Mouse (Mus musculus) urinary bladder, postnatal 14 days (tissue): ENCODE measurements around the gene Lrrc63.

ENCODE experiments used
- DNase-seq: peaks from one replicate; pipeline ENCODE4 v3.0.0; 2021; ENCODE audit warnings: low spot score

Lrrc63 gene

DNA sequence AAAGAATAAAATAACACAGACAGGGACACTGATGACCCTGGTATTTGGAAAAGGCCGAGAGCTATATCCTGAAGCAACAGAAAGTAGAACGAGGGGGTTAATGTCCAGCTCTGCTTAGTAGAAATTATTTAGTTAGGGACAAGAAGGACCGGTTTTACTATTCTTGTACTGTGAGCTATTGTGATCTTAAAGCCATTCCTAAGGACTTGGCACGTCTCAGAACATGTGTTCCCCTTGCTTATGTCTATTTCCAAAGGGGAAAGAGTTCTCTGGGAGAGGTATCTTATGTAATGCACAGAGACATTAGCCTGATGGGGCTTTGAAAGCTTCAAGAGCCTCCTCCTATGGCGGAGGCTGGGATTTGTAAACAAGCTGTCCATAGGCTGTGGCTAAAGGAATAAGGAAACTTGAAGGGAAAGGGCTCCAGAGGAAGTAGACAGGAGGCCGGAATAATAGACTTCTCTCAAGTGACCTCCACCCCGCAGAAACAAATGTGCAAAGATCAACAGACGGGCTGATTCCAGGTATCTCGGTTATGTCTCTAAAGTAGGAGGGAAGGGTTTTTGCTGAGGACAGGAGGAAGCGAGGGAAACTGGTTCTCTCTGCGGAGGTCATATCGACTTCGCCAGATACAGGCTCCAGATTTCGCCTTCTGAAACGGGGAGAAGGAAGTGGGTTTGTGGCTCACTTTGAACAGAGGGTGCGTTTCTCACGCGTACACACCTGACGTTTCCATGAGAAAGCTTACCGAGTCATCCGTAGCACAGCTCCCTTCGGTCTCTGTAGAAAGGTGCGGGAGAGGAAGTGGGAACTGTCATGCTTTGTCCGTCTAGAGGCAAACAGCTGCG, 5.7 kb upstream of the Lrrc63 start:
- peak; percentile 9 for DNase-seq

DNA sequence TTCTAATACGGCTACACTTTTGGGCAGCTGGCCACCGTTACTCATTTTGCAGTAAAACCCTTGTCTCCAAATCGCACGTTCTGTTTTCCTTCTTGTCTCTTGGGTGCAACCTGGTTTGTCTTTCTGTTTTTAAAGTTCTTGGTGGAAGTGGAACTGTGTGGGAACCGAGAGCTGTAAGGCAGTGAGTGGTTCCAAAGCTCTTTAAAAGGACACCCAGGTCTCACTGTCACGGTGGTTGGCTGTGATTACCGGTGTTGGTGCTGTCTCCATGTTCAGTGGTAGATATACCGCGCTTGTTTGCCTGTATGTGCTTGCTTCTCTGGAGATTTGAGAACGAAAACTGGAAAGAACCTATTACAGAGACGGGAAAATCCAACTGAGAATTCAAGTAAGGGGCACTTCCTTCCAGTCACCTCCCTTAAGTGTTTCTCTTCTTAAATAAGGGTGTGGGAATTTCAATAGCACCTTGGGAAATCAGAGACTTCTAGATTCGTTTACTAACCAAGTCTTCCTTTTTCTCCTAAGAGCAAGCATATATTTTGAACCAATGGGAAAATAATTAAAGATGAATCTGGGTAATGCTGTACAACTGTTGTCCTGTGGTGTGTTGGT, 749 bp upstream of the Lrrc63 start:
- DNase-seq: no peak

DNA sequence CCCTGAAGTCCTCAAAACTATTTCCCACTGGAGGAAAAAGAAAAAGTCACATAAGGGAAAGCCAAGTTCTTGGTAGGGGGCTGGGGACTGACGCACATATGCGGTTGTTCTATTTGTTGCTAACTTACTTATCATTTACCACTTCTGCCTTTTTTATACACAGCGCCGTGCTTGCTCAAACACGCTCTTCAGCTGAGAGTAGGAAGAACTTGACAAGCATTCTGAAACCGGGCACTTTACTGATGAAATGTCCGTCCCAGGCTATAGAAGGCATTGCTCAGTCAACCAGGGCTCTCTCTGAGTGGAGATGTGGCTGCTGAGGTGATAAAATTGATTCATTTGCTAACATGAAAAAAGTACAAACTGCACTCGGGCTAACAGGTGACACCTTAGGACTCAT, 9.0 kb downstream of the Lrrc63 start:
- DNase-seq: no peak

DNA sequence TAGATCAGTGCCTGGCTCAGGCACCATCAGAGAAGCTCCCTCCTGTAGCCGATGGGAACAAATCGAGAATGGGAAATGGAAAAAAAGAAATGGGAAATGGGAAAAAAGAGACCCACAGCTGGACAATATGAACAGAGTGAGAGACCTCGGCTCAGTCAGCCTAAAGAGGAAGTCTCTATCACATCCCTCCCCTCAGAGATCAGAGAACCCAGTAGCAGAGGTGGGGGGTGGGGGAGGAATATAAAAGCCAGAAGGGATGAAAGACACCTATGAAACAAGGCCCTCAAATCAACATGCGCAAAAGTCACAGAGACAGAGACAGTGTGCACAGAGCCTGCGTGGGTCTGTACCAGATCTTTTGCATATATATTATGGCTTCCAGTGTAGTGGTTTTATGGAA, 27.7 kb downstream of the Lrrc63 start:
- DNase-seq: no peak

DNA sequence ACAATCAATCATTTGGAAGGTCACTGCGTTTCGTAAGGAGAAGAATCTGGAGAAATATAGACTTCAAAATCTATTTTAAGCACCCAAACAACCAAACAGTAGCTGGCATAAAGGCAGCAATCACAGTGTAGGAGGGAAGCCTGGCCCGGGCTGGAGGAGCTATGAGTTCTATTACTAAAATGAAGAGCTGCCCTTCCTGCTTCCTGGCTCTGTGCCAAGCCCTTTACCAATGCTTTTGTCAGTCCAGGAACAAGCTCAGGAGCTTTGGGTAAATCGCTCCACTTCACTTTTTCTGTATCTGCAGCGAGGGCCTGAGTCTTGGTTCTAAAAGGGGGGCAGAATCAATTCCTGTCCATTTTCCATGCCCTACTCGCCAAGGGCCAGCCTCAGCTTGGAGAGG, 52.7 kb downstream of the Lrrc63 start:
- no peak for DNase-seq

DNA sequence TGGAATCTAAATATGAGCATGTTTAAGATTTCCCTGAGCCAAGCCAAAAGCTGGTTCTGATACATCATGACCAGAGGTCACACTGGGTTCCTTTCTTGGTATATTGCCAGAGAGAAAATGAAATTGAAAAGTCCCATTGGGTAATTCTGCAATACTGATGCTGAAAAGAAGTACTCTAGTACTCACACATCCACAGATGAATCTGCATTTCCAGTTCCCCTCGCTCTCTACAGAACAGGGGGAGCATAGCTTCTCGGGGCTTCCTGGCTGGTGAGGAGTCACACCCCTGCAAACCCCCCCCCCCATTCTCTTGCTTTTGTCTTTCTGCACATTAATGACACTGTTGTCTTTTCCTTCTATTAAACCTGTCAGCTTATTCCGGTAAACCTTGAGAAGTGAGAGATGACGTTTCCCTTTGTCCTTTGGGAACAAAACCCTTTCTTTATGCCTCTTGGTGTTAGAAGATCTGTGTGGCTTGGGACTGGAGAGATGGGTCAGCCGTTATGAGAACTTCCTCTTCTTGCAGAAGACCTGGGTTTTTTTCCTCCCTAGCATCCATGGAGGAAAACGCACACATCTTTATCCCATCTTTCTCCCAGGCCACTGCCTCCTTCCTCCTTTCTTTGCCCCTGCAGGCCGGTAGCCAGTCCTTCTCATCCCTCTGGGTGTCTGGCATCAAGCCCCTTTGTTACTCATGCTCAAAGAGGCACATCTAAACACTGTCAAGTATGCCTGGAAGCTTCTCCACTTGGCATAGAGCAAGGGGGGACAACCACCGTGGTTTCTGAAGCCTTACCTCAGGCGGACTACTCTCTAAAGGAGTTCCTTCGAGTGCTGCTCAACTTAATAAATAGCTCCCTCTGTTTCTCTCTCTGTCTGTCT, 55.1 kb downstream of the Lrrc63 start:
- no peak for DNase-seq

DNA sequence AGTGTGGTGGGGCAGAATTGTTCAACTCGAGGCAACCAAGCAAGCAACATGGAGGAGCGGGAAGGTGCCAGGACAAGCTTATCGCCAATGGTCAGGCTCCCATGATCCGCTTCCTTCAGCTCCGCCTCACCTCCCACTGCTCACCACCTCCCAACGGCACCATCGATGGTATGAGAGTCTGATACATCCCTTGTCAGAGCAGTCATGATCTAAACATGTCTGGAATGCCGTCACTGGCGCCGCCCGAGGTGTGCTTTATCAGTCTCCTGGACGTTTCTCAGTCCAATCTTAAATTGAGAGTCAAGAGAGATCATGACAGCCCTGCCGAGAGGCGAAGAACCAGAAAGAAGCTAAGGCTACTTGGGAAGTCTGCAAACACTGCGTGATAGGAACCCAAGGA, 59.6 kb downstream of the Lrrc63 start:
- DNase-seq: no peak

DNA sequence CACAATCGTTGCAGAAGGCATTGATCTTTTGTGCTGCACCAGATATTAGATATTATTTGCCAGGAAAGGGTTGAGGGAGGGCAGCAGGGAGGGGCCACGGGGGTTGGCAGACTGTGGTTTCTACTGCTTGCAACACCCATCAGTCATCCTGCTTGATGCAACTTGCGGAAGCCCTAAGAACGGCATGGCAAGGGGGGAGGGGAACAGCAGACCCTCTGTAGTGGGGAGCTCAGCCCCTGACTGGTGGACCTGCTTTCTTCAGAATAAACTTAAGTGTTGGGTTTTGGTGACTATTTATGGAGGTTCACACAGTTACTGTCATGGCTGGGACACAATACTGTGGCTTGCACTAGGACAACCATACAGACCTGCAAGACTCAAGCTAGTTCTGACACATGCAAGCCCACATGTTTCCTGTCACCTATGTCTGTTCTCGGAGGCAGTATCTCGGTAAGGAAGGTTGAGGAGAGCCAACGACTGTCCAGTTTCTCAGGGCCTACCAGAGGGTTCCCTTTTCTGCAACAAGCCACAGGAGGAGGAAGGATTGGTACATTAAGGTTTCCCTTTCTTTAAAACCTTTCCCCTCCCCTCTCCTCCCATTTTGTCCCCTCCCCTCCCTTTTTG, 61.2 kb downstream of the Lrrc63 start:
- DNase-seq: no peak

DNA sequence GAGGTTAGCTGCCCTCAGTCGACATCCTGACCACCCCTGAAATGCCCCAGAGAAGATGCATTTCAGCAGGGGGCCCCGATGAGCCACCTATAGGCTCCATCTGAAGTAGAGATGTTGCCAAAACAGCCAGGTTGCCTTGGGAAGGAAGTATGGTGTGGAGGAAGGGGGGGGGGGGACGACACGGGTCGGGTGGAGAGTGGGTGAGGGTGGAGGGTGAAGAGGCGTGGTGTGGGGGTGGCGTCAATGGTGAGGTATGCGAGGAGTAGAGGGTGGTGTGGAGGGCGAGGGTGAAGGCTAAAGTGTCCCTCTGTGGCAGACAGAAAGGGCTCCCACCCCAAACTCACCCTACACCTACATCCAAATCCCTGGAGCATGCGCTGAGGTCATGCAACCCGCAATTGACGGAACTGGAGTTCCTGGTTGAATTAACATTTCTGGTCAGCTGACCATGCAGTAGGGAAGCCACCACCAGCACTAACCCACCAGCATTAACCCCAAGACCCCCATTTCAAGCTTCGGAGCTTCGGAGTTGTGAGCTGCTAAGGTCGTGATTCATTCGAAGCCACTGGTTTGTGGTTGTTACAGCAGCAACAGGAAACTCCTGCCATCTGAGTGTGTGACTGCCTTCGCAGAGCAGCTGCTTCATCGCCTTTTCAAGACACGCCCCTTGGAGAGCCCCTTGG, 62.1 kb downstream of the Lrrc63 start:
- DNase-seq: no peak

DNA sequence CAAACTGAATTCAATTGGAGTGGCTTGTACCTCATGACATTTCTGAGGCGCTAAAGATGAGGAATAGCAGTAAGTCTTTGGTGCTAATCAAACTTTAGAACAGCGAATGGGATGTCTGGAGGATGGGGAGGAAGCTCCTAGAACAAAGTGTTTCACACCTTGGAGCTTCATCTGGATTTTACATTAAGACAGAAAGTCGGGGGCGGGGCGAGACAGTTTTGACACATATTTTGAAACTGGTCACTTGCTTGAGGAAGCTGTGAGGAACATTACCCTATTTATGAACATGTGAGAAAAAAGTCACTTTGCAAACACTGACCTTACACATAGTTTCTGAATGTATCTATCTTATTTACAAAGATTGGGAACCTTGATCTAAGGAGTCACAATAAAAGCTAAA, 65.5 kb downstream of the Lrrc63 start:
- no peak for DNase-seq

DNA sequence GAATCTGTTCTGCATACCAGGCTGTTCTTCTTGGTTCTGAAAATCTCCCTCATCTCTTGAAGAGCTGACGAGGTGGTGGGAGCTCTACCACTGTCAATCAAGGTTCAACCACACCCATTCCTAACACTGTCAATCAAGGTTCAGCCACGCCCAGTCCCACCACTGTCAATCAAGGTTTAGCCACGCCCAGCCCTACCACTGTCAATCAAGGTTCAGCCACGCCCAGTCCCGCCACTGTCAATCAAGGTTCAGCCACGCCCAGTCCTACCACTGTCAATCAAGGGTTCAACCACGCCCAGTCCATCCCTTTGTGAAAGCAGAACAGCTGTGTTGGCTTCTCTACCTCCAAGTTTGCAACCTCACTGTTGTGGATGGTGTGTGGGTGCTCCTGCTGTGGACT, 66.2 kb downstream of the Lrrc63 start:
- no peak for DNase-seq

DNA sequence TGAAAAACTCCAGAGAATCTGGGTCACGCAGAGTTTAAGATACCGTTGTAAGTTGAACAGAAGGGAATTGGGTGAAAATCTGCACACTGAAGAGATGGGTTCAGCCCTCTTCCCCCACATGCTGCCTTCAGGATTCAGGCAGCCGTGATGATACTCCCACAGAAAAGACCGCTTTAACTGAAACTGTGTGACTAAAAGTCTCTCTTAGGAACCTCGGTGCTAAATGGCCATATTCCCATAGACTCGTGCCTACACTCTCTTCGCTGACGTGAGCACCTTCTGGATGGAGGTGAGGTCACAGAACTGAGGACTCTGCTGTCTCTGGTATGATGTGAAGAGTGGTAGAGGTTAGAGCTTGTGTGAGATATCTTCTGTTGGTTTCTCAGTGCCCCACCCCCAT, 66.7 kb downstream of the Lrrc63 start:
- DNase-seq: no peak

DNA sequence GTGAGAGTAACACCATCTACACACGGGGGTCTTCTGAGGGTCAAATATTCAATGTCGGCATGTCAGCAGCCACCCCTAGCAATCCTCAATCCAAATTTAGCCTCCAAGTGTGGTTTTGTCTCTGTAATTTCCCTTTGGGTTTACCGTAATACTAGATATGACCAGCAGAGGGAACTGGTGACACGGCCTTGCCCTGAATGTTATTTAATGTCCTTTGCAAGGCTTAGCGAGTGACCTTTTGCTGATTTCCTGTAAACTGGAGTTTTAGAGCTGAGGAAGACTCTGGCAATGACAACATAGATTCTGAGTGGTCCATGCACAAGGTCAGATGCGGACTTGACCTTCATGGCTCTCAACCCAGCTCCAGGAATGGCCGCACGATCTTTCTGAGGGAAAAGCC, 70.1 kb downstream of the Lrrc63 start:
- DNase-seq: peak; percentile 26

DNA sequence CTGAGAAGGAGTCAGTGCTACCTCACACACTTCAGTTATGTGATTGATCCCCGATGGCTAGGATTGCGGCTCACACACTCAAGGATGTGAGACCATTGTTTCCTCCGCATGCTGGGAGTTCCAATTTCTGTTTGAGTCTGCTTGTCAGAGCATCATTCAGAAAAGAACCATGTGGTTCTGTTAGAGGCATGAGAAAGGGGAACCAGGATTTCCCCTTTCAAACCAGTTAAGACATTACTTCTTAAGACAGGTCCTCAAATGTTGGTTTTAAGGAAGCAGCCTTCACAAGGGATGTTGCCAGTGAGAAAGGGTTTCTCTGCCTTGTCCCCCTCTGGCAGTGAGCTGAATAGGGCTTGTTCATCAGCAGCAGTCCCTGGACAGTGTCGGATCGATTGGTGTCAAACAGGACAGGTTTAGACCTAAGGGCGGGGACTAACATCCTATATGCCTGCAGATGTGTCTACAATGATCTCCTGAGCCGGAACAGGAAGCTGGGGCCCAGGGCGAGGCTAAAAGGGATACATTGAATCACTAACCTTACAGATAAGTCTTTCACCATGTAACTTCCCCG, 73.7 kb downstream of the Lrrc63 start:
- no peak for DNase-seq

DNA sequence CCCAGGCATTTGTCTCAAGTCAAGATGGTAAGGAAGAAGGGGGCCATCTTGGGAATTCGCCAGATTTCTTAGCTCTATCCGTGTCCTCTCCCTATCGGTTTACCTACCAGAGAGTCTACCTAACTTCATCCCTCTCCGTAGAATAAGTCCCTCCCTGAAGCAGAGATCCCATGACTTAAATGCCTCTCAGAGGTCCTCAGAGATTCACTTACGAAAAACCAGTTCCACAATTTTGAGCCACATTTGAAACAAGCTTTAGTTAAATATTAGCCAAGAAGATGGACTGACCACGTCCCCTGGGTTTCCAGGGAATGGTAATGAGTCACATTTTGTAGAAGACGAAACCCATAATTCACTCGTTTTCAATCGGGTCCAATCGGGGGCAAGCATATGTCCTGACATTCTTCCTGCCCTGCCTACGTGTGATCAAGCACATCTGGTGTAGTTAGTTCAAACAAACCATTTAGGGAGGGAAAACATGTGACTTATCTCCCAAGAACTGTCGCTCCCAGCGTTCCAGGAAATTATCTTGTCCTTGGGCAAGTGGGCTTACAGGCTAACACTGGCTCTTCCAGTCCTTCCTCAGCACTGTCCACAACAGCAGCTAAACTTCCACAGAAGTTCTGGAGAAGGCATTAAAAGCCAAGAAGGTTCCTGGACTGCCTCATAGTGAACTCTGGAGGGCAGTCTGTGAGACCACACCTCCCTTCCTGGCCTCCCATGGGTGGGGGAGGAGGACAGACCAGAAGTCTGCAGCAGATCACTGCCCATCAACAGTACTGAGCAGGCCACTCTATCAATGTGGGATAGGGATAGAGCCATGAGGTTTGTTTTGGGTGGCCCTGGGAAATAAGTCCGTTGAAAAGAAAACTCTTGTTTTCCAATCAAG, 76.0 kb downstream of the Lrrc63 start:
- peak; percentile 29 for DNase-seq

DNA sequence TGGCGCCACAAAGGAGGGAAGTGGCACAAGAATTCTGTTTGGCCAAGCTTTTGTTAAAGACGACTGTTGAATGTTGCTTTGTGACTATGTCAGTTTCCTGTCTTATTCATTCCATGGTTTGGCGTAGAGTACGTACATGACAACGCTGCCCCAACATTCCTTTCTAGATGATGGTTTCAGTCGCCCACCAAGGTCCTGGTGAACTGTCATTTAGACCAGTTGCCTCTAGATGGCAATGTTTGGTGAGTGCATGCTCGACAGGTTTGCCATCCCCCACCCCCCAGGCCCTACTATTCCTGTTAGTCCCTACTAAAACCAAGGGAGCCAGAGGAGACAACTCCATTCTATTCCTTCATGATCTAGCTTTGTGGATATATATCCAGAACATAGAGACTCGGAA, 78.2 kb downstream of the Lrrc63 start:
- DNase-seq: no peak

DNA sequence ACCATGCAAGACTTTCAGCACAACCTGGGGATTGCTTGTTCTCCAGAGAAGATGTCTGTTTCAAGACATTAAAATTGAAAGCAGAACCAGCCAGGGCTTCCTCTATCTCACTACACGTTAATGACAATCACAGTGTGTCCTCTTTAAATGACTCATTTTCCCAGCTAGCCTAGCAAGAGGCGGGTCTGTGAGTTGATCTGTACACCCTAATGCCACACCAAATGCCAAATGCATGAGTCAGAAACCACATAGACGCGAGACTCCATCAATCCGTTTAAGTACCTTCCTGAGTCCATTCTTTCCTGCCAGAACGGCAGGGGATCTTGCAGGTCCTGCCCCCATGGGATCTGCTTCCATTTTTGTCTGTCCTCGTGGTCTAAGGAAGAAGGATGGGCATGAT, 85.5 kb downstream of the Lrrc63 start:
- DNase-seq: peak; percentile 39

DNA sequence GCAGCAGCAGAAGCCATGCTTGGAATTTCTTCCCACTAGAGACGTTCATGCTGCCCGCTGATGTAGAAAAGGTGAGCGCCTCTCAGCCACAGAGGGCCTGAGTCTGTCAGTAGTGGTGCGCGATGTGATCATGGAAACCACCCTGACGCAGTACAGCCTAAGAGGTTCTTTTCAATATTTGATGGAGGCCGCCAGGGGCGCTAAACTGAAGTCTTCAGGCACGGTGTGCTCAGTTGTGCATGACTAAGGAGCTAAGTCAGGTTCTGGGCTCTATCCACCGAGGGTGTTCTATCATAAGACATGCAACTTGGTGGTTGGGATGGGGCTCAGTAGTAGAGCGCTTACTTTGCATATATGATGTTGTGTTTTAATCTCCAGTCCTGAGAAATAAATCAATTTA, 95.2 kb downstream of the Lrrc63 start:
- DNase-seq: no peak
